Mouse (Mus musculus): Measurements from ENCODE around the gene Cd72. TPM values are rescaled to one million over a fixed set of nuclear protein-coding genes. Genes with fewer than 3 reads are reported as not detected.

The Cd72 gene
- polyA plus RNA-seq (2014; fragmentation: Nextera tagmentation; extraction: Ambion mirVana) = 6.7 and 8.8 TPM in 2 replicates

DNA sequence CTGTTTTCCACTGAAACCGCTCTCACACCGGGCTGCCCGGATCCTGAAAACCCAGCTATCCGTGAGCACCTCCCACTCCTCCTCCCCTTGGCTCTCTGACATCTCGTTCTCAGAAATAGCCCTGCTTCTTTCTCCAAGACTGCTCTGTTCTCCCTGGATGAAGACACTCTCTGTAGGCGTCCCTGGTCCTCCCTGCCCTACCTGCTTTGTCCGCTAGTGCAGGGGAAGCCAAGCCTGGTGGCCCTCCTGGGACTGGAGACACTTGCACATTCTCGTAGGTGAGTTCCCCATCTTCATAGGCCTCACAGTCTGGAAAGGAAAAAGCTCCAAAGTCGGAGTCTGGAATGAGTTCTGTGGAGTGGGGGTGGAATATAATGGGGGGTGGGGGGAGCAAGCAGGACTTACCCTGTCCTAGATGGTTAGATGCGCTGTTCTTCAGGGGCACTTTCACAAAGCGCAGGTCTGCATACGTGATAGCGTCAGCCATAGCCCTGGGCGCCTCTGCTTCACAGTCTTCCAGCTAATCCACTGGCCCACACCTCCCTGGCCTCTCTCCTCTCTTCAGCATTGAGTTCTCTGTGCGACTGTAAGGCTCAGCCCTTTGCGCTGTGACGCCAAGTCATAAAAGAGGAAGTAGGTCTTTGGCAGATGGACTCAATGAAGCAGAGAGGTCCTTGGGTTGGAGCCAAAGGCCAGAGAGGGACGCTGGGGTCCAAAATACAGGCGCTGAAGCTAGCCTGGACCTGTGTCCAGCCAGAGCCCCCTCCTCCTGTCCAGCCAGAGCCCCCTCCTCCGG, at the start of gene Cd72:
TSS of gene Cd72 (minus strand) at position 588 of the 796 bp plus-strand sequence.
- no peaks in the 10 kb centered on the region for H3K9me3 ChIP-seq (replicated peaks; ENCODE audit: control insufficient read depth, low read length)
- 32% methylated on average over 20 of the region's 20 CpGs for WGBS
- H3K9ac ChIP-seq (ENCODE audit: low read length) = peak within 1 kb of the TSS; percentile 35
- no peaks in the 10 kb centered on the region for H3K36me3 ChIP-seq (ENCODE audit: control insufficient read depth, insufficient read depth, low read length)
- ATAC-seq = no peak
- H3K4me2 ChIP-seq (ENCODE audit: low read length) = peak within 1 kb of the TSS; percentile 43
- H3K4me1 ChIP-seq (ENCODE audit: control insufficient read depth, insufficient read depth, low read length) = peaks cover 4% of the 10 kb centered on the region; the same call in 1 of the 2 replicates
- H3K4me3 ChIP-seq (ENCODE audit: low read depth, low read length) = peak within 1 kb of the TSS; percentile 8; the same call in 1 of the 2 replicates
- H3K27ac ChIP-seq (ENCODE audit: low read depth, low read length) = no peak within 1 kb of the TSS
- 0 out of 2 replicates have a peak, but pooled peaks cover 15% of the 10 kb centered on the region for H3K27me3 ChIP-seq (replicated peaks; ENCODE audit: control insufficient read depth, insufficient read depth, low read length)
- DNase-seq (ENCODE audit: low spot score) = no peak

GRCm38 (mm10) chr4:43503506-43503905, 49.1 kb upstream of the Cd72 start:
- Histone ChIP-seq H3K4me1 (ENCODE audit: control insufficient read depth, insufficient read depth, low read length) (peaks cover 11% of the 10 kb centered on the region), H3K27me3 (replicated peaks; ENCODE audit: control insufficient read depth, insufficient read depth, low read length) (peaks cover 5% of the 10 kb centered on the region), H3K36me3 (ENCODE audit: control insufficient read depth, insufficient read depth, low read length) (no peaks in the 10 kb centered on the region), H3K9me3 (replicated peaks; ENCODE audit: control insufficient read depth, low read length) (no peaks in the 10 kb centered on the region), H3K9ac (ENCODE audit: low read length) (no peak overlapping the region), H3K4me3 (ENCODE audit: low read depth, low read length) (no peak overlapping the region), H3K4me2 (ENCODE audit: low read length) (no peak overlapping the region), H3K27ac (ENCODE audit: low read depth, low read length) (no peak overlapping the region)
- ATAC-seq (no peak), DNase-seq (ENCODE audit: low spot score) (no peak)
- 86% methylated on average over 6 of the region's 6 CpGs for WGBS

DNA sequence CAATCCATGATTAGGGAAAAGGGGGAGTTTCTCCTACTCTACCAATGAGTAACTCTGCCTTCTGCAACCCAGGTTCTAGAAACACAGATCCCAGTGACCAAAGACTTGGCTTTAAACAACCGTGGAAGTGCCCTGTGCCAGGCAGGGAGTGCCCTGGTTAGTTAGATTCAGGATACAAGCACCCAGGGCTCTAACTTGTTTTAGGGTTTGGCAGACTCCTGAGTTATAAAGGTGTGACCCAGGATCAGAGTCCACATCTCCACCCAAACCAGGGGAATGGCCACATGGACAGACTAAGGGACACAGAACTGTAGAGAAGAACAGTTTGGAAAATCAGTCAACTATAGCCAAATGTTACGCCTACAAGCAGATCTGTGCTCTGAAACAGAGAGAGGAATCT, 48.6 kb upstream of the Cd72 start:
- no peaks in the 10 kb centered on the region for H3K9me3 ChIP-seq (replicated peaks; ENCODE audit: control insufficient read depth, low read length)
- peaks cover 5% of the 10 kb centered on the region for H3K27me3 ChIP-seq (replicated peaks; ENCODE audit: control insufficient read depth, insufficient read depth, low read length)
- H3K27ac ChIP-seq (ENCODE audit: low read depth, low read length) = no peak overlapping the region
- WGBS = 81% methylated on average over 2 of the region's 2 CpGs
- ATAC-seq = no peak
- DNase-seq (ENCODE audit: low spot score) = no peak
- peaks cover 10% of the 10 kb centered on the region for H3K4me1 ChIP-seq (ENCODE audit: control insufficient read depth, insufficient read depth, low read length)
- H3K9ac ChIP-seq (ENCODE audit: low read length) = no peak overlapping the region
- H3K36me3 ChIP-seq (ENCODE audit: control insufficient read depth, insufficient read depth, low read length) = no peaks in the 10 kb centered on the region
- no peak overlapping the region for H3K4me2 ChIP-seq (ENCODE audit: low read length)
- H3K4me3 ChIP-seq (ENCODE audit: low read depth, low read length) = no peak overlapping the region

DNA sequence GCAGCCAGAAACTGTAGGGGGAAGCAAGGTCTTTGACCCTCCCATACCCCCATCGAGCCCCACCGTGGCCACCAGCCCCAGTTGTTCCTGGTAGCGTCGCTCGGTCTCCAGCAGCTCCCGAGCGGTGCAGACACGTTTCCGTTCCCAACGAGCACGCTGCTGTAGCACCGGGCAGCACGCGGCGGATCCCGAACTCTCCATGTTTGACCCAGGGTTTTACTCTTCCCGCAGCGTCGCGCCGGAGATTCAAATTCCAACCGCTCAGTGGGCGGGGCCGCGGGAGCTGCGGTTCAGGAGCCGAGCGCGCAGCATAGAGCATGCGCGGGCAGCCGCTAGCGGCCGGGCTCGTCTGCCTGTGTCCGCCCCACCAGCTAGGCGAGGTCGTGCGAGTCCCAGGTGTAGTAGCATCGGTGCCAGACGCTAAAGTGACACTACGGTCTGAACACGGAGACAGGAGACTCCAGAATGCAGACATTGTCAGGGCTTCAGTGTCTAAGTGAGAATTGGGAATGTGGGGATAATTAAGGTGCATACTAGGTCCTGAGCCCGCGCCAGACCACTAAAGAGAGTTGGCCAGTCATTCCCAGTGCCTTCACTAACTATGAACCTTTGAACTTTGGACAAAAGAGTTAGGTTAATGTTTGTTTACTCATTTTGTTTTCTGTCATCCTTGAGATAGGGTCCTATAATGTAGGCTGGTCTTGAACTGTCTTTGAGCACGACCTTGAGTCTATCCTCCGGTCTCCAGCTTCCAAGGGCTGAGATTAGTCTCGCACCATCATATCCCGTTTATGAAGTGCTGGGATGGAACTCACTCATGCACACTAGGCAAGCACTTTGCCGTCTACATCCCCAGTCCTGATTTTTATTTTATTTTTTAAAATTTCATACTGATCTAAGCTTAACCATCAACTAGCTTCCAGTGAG, 45.2 kb upstream of the Cd72 start, which contains the start of gene Arhgef39:
TSS of gene Arhgef39 (minus strand) at position 289 of the 927 bp plus-strand sequence.
- DNase-seq (ENCODE audit: low spot score) (peak; percentile 92), ATAC-seq (peak; percentile 92)
- Histone ChIP-seq H3K4me1 (ENCODE audit: control insufficient read depth, insufficient read depth, low read length) (peaks cover 15% of the 10 kb centered on the region), H3K9ac (ENCODE audit: low read length) (peak within 1 kb of the TSS; percentile 55), H3K4me2 (ENCODE audit: low read length) (peak within 1 kb of the TSS; percentile 66), H3K4me3 (ENCODE audit: low read depth, low read length) (peak within 1 kb of the TSS; percentile 45), H3K9me3 (replicated peaks; ENCODE audit: control insufficient read depth, low read length) (no peaks in the 10 kb centered on the region), H3K36me3 (ENCODE audit: control insufficient read depth, insufficient read depth, low read length) (peaks cover 13% of the 10 kb centered on the region), H3K27ac (ENCODE audit: low read depth, low read length) (no peak within 1 kb of the TSS), H3K27me3 (replicated peaks; ENCODE audit: control insufficient read depth, insufficient read depth, low read length) (no peaks in the 10 kb centered on the region)
- WGBS = 7% methylated on average over 50 of the region's 50 CpGs

- peaks cover 19% of the 10 kb centered on the region for H3K4me1 ChIP-seq (ENCODE audit: control insufficient read depth, insufficient read depth, low read length)
- peak; percentile 40 for DNase-seq (ENCODE audit: low spot score)
- peaks cover 13% of the 10 kb centered on the region for H3K36me3 ChIP-seq (ENCODE audit: control insufficient read depth, insufficient read depth, low read length)
- peak overlapping the region; percentile 66 for H3K4me2 ChIP-seq (ENCODE audit: low read length)
- no peaks in the 10 kb centered on the region for H3K27me3 ChIP-seq (replicated peaks; ENCODE audit: control insufficient read depth, insufficient read depth, low read length)
- peak overlapping the region; percentile 45 for H3K4me3 ChIP-seq (ENCODE audit: low read depth, low read length)
- H3K9me3 ChIP-seq (replicated peaks; ENCODE audit: control insufficient read depth, low read length) = no peaks in the 10 kb centered on the region
- peak; percentile 43 for ATAC-seq
- 11% methylated on average over 8 of the region's 8 CpGs for WGBS
- peak overlapping the region; percentile 55 for H3K9ac ChIP-seq (ENCODE audit: low read length)
- no peak overlapping the region for H3K27ac ChIP-seq (ENCODE audit: low read depth, low read length)
Observed at GRCm38 (mm10) chr4:43498983-43499382, 44.6 kb upstream of the Cd72 start.

DNA sequence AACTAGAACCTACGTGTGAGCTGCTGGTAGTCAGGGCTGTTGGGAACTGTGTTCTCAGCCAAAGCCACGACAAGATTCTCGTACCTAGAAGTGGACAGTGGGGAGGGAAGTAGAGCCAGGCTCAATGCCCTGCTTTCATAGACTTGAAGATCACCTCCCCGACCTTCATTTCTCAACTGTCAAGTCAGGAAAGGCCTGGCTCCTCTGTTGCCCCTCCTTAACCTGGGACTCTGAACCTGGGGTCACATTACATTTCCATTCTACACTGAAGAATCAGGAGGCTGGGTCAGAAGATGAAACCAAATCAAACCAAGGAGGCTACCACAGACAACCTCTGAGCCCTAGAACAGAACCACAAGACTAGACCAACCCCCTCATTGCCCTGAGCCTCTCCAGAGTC, 43.5 kb upstream of the Cd72 start:
- Histone ChIP-seq H3K27me3 (replicated peaks; ENCODE audit: control insufficient read depth, insufficient read depth, low read length) (no peaks in the 10 kb centered on the region), H3K4me2 (ENCODE audit: low read length) (peak overlapping the region; percentile 66), H3K4me3 (ENCODE audit: low read depth, low read length) (peak overlapping the region; percentile 45; the same call in 1 of the 2 replicates), H3K27ac (ENCODE audit: low read depth, low read length) (no peak overlapping the region), H3K36me3 (ENCODE audit: control insufficient read depth, insufficient read depth, low read length) (peaks cover 13% of the 10 kb centered on the region), H3K4me1 (ENCODE audit: control insufficient read depth, insufficient read depth, low read length) (peaks cover 21% of the 10 kb centered on the region), H3K9me3 (replicated peaks; ENCODE audit: control insufficient read depth, low read length) (no peaks in the 10 kb centered on the region), H3K9ac (ENCODE audit: low read length) (no peak overlapping the region; the same call in 1 of the 2 replicates)
- ATAC-seq = no peak
- 80% methylated on average over 4 of the region's 4 CpGs for WGBS
- no peak for DNase-seq (ENCODE audit: low spot score)

DNA sequence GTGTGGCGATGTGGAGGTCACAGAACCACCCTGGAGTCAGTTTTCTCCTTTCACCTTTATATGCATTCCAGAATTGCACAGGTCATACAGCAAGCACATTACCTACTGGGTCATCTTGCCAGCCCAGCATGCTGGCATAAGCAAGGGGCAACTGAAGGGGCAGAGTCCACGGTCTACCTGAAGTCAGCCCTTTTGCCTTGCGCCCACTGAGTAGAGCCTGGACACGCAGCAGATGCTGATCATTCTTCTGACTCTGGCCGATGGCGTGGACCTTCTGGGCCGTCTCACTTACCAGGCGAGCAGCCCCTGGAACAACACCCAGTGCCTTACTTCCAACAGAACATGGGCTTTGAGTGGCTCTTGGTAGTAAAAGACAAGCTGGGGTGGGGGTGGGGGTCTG, 43.0 kb upstream of the Cd72 start:
- WGBS = 90% methylated on average over 8 of the region's 8 CpGs
- H3K36me3 ChIP-seq (ENCODE audit: control insufficient read depth, insufficient read depth, low read length) = peaks cover 13% of the 10 kb centered on the region
- DNase-seq (ENCODE audit: low spot score) (no peak), ATAC-seq (no peak)
- peak overlapping the region; percentile 66; the same call in 1 of the 2 replicates for H3K4me2 ChIP-seq (ENCODE audit: low read length)
- no peak overlapping the region for H3K27ac ChIP-seq (ENCODE audit: low read depth, low read length)
- peaks cover 21% of the 10 kb centered on the region for H3K4me1 ChIP-seq (ENCODE audit: control insufficient read depth, insufficient read depth, low read length)
- no peaks in the 10 kb centered on the region for H3K9me3 ChIP-seq (replicated peaks; ENCODE audit: control insufficient read depth, low read length)
- no peaks in the 10 kb centered on the region for H3K27me3 ChIP-seq (replicated peaks; ENCODE audit: control insufficient read depth, insufficient read depth, low read length)
- no peak overlapping the region for H3K9ac ChIP-seq (ENCODE audit: low read length)
- H3K4me3 ChIP-seq (ENCODE audit: low read depth, low read length) = no peak overlapping the region

DNA sequence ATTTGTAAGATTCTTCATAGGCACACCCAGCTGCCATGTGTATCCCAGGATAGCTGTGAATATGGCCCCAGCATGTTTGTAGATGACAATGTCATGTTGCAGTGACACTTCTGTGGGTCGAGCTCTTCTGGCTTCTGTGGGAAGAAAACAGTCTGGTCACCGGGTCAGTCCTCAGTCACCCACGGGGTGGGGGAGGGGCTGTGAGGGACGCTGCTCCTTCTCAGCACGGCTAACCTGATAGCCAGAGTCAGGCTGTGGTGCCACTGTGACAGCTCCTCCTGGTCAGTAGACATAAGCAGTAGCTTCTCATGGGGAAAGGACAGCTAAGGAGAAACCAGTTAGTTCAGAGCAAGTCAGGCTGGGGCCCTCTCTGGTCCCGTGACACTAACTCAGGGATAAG, 42.2 kb upstream of the Cd72 start:
- no peaks in the 10 kb centered on the region for H3K9me3 ChIP-seq (replicated peaks; ENCODE audit: control insufficient read depth, low read length)

More for the DNA sequence above, 42.2 kb upstream of the Cd72 start:
- ATAC-seq = no peak
- Histone ChIP-seq H3K36me3 (ENCODE audit: control insufficient read depth, insufficient read depth, low read length) (peaks cover 13% of the 10 kb centered on the region), H3K4me3 (ENCODE audit: low read depth, low read length) (no peak overlapping the region), H3K27me3 (replicated peaks; ENCODE audit: control insufficient read depth, insufficient read depth, low read length) (no peaks in the 10 kb centered on the region), H3K4me1 (ENCODE audit: control insufficient read depth, insufficient read depth, low read length) (peaks cover 21% of the 10 kb centered on the region), H3K9ac (ENCODE audit: low read length) (no peak overlapping the region), H3K27ac (ENCODE audit: low read depth, low read length) (no peak overlapping the region), H3K4me2 (ENCODE audit: low read length) (no peak overlapping the region)
- WGBS = 43% methylated on average over 6 of the region's 6 CpGs
- no peak for DNase-seq (ENCODE audit: low spot score)

Data from forebrain, embryonic 14.5 days (tissue).